ENCODE assay signal across 8 mouse cellular contexts in genomic region chr5:139150603-139151031, GRCm38 (mm10). TPM values are rescaled to one million over a fixed set of nuclear protein-coding genes. Genes with fewer than 3 reads are reported as not detected.
DNase-seq lines count a peak whose midpoint lies in the region; ATAC-seq and TF ChIP-seq lines count a peak whose summit lies in the region.

No protein-coding gene starts in this region.

- peaks cover 15% of the 10 kb centered on the region for H3K36me3 ChIP-seq in forebrain, embryonic 16.5 days (ENCODE audit: control insufficient read depth, insufficient read depth)
- peaks cover 39% of the 10 kb centered on the region for H3K36me3 ChIP-seq in limb, embryonic 10.5 days
- H3K36me3 ChIP-seq in midbrain, embryonic 16.5 days (ENCODE audit: control insufficient read depth, insufficient read depth, low read length) = peaks cover 18% of the 10 kb centered on the region
- H3K36me3 ChIP-seq in thymus, adult 2 months (ENCODE audit: control insufficient read depth, insufficient read depth, low read length) = no peaks in the 10 kb centered on the region

- no peaks in the 10 kb centered on the region for H3K27me3 ChIP-seq in forebrain, embryonic 16.5 days (replicated peaks; ENCODE audit: control insufficient read depth, insufficient read depth, low read length)
- no peaks in the 10 kb centered on the region for H3K27me3 ChIP-seq in limb, embryonic 10.5 days (ENCODE audit: low read depth, poor library complexity, severe bottlenecking)
- H3K27me3 ChIP-seq in midbrain, embryonic 16.5 days (ENCODE audit: control insufficient read depth, insufficient read depth, low read depth, low read length) = no peaks in the 10 kb centered on the region
- no peaks in the 10 kb centered on the region for H3K27me3 ChIP-seq in thymus, adult 2 months (ENCODE audit: control insufficient read depth, insufficient read depth, low read length)

- TF ChIP-seq CTCF in thymus, adult 2 months (IDR thresholded peaks at IDR 0.05; ENCODE audit: borderline replicate concordance, control insufficient read depth, extremely low read depth, insufficient read depth, low read length, poor library complexity) = no peak

- WGBS in forebrain, embryonic 16.5 days = under 1% methylated on average over 45 of the region's 45 CpGs
- WGBS in limb, embryonic 10.5 days = under 1% methylated on average over 45 of the region's 45 CpGs
- WGBS in midbrain, embryonic 16.5 days = under 1% methylated on average over 40 of the region's 45 CpGs
- under 1% methylated on average over 45 of the region's 45 CpGs for WGBS in thymus, adult 2 months

- H3K4me2 ChIP-seq in forebrain, embryonic 16.5 days (ENCODE audit: low read length) = peak overlapping the region; percentile 98
- H3K4me2 ChIP-seq in midbrain, embryonic 16.5 days (ENCODE audit: low read length) = peak overlapping the region; percentile 94

- H3K9ac ChIP-seq in forebrain, embryonic 16.5 days (replicated peaks; ENCODE audit: low read depth, low read length) = peak overlapping the region; percentile 66
- H3K9ac ChIP-seq in midbrain, embryonic 16.5 days (ENCODE audit: low read depth, low read length) = peak overlapping the region; percentile 79

- peaks cover 35% of the 10 kb centered on the region for H3K4me1 ChIP-seq in forebrain, embryonic 16.5 days (replicated peaks; ENCODE audit: control insufficient read depth, insufficient read depth, low read length)
- peaks cover 20% of the 10 kb centered on the region for H3K4me1 ChIP-seq in limb, embryonic 10.5 days
- peaks cover 19% of the 10 kb centered on the region for H3K4me1 ChIP-seq in midbrain, embryonic 16.5 days (ENCODE audit: control insufficient read depth, insufficient read depth, low read length)
- H3K4me1 ChIP-seq in thymus, adult 2 months (replicated peaks; ENCODE audit: control insufficient read depth, insufficient read depth, low read length) = peaks cover 15% of the 10 kb centered on the region

- ATAC-seq in forebrain, embryonic 16.5 days = peak; percentile 8
- ATAC-seq in midbrain, embryonic 16.5 days = peak; percentile 37

- DNase-seq in right cerebral cortex, postnatal 10 days (ENCODE audit: low spot score in 2 of 2) = peak; percentile 46 to 47
- no peak for DNase-seq in right cerebral cortex, postnatal 4 days
- peak; percentile 22 for DNase-seq in c-Kit-negative CD71-positive TER-119-positive erythroid progenitor cells, embryonic 14.5 days (ENCODE audit: low read depth, low spot score)
- DNase-seq in limb, embryonic 10.5 days (ENCODE audit: low spot score) = peak; percentile 59
- peak; percentile 49 for DNase-seq in thymus, adult 2 months
- DNase-seq in gastrocnemius, postnatal 36 days = no peak

- TF ChIP-seq POLR2A in thymus, adult 2 months (IDR thresholded peaks at IDR 0.05; ENCODE audit: control insufficient read depth, extremely low read depth, insufficient read depth, low read length, poor library complexity) = no peak

- H3K27ac ChIP-seq in forebrain, embryonic 16.5 days (ENCODE audit: low read length) = no peak overlapping the region
- peak overlapping the region; percentile 85 for H3K27ac ChIP-seq in limb, embryonic 10.5 days
- H3K27ac ChIP-seq in midbrain, embryonic 16.5 days (ENCODE audit: low read length) = peak overlapping the region; percentile 76
- peak overlapping the region; percentile 45 for H3K27ac ChIP-seq in thymus, adult 2 months (ENCODE audit: control insufficient read depth, insufficient read depth, low read length)

- H3K4me3 ChIP-seq in forebrain, embryonic 16.5 days (replicated peaks; ENCODE audit: low read length) = peak overlapping the region; percentile 93
- H3K4me3 ChIP-seq in limb, embryonic 10.5 days = peak overlapping the region; percentile 91
- peak overlapping the region; percentile 91 for H3K4me3 ChIP-seq in midbrain, embryonic 16.5 days (ENCODE audit: low read depth, low read length)
- H3K4me3 ChIP-seq in thymus, adult 2 months (ENCODE audit: control insufficient read depth, insufficient read depth, low read length) = peak overlapping the region; percentile 75

- H3K9me3 ChIP-seq in forebrain, embryonic 16.5 days (ENCODE audit: control insufficient read depth, low read length) = no peaks in the 10 kb centered on the region
- H3K9me3 ChIP-seq in limb, embryonic 10.5 days (replicated peaks) = no peaks in the 10 kb centered on the region
- no peaks in the 10 kb centered on the region for H3K9me3 ChIP-seq in midbrain, embryonic 16.5 days (replicated peaks; ENCODE audit: control insufficient read depth, low read length, poor library complexity, severe bottlenecking)

- intact Hi-C loops in gastrocnemius, postnatal 36 days (cut with DNase I) = no loop called here

RNA-seq across cellular contexts. Expression of gene Dnaaf5, which starts 0.6 kb away (rescaled TPM):
- polyA plus RNA-seq in forebrain, embryonic 16.5 days (2015; fragmentation: Nextera tagmentation; extraction: Ambion mirVana) = 2.7 and 3.3 TPM in 2 replicates
- polyA plus RNA-seq in limb, embryonic 10.5 days (2016; fragmentation: Nextera tagmentation; extraction: Ambion mirVana) = 12.9 and 13.1 TPM in 2 replicates
- 3.2 and 3.5 TPM in 2 replicates for polyA plus RNA-seq in midbrain, embryonic 16.5 days (2015; fragmentation: Nextera tagmentation; extraction: Ambion mirVana)
- 50.5 and 66.5 TPM in 2 replicates for polyA plus RNA-seq in thymus, adult 2 months (2012; rRNA removed)
- total RNA-seq in gastrocnemius, postnatal 36 days (2021) = 10 to 100 TPM; 13.5 to 14.4 TPM

RNA-seq across cellular contexts. Expression of gene Prkar1b, which starts 0.8 kb away (rescaled TPM):
- polyA plus RNA-seq in forebrain, embryonic 16.5 days (2015; fragmentation: Nextera tagmentation; extraction: Ambion mirVana) = 208 and 245 TPM in 2 replicates
- polyA plus RNA-seq in limb, embryonic 10.5 days (2016; fragmentation: Nextera tagmentation; extraction: Ambion mirVana) = 3.2 and 4.9 TPM in 2 replicates
- 327 and 368 TPM in 2 replicates for polyA plus RNA-seq in midbrain, embryonic 16.5 days (2015; fragmentation: Nextera tagmentation; extraction: Ambion mirVana)
- polyA plus RNA-seq in thymus, adult 2 months (2012; rRNA removed) = 3.6 TPM in 2 replicates
- 1 to 10 TPM; 1.2 to 1.5 TPM for total RNA-seq in gastrocnemius, postnatal 36 days (2021)

RNA-seq across cellular contexts. Expression of gene Sun1, which starts 49.8 kb away (rescaled TPM):
- 56.3 and 60.7 TPM in 2 replicates for polyA plus RNA-seq in forebrain, embryonic 16.5 days (2015; fragmentation: Nextera tagmentation; extraction: Ambion mirVana)
- polyA plus RNA-seq in limb, embryonic 10.5 days (2016; fragmentation: Nextera tagmentation; extraction: Ambion mirVana) = 47.9 and 52.7 TPM in 2 replicates
- polyA plus RNA-seq in midbrain, embryonic 16.5 days (2015; fragmentation: Nextera tagmentation; extraction: Ambion mirVana) = 47.4 and 48.5 TPM in 2 replicates
- polyA plus RNA-seq in thymus, adult 2 months (2012; rRNA removed) = 34.3 and 36.3 TPM in 2 replicates
- 10 to 100 TPM; 32.6 to 37.6 TPM for total RNA-seq in gastrocnemius, postnatal 36 days (2021)

Comparison
In these comparisons a context has a peak if more than half of its experiments do, and no peak if none do; other contexts are left out.
1. DNase-seq: peak in right cerebral cortex, postnatal 10 days (2 of 2), c-Kit-negative CD71-positive TER-119-positive erythroid progenitor cells, embryonic 14.5 days (single experiment), limb, embryonic 10.5 days (single experiment) and thymus, adult 2 months (single experiment); none in right cerebral cortex, postnatal 4 days (single experiment) and gastrocnemius, postnatal 36 days (0 of 2).
2. RNA of gene Prkar1b, which starts 0.8 kb away (polyA plus RNA-seq): 327 to 368 TPM in midbrain, embryonic 16.5 days and 208 to 245 TPM in forebrain, embryonic 16.5 days; 3.2 to 4.9 TPM in limb, embryonic 10.5 days and 3.6 TPM in thymus, adult 2 months; every median in the first group is over 10 times any median in the second.
3. Peak in every context shown above with its lines, with median percentiles within 50 percentile points of each other: H3K4me3 ChIP-seq.